Mouse (Mus musculus) c-Kit-positive CD71-positive TER-119-negative erythroid progenitor cells, embryonic 14.5 days (primary cell): ENCODE data around the gene Ncoa3.
A peak's percentile ranks its signal among the peaks of the same experiment; 100 is the strongest.

Source experiments
- DNase-seq: peaks from one replicate; pipeline ENCODE4 v3.0.0-alpha.2; 2013; ENCODE audit warnings: low read depth

Ncoa3 gene

GRCm38 (mm10) chr2:166079231-166079630, 86.8 kb downstream of the Ncoa3 start:
- DNase-seq: no peak

- DNase-seq: peak; percentile 72
These were observed 87.8 kb downstream of the Ncoa3 start for GRCm38 (mm10) chr2:166079961-166080885.

DNA sequence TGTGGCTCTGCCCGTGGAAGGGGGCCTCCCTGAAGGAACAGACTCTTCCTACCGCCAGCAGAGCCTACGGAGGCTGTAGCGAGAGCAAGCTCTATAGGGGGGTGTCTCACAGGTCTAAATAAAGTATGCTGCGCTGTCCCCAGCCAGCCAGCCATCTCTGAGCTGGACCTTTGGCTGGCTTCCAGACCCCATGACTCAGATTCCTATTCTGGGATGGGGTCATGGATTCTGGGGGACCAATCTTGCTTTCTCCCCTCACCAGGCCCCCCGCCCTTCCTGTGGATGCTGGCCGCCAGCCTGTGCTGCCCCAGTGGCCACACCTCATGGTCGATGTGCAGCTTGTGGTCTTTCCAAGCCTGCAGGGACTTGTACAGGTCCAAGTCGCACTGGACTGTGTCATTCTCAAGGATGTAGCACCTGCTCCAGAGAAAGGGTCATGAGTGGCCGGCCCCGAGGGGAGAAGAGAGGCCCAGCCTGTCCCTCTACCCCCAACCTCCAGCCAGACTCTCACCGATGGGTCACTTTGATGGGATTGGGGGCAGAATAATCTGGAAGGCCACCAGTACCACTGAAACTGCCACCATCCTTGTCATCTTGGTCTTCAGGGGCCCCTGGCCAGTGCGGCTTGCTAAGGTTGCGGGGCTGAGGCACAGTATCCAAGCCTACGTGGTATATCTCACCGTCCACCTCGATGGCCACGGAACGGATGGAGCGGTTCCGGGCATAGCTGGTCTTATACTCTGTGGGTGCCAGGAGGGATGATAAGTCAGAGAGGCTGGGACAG, 88.7 kb downstream of the Ncoa3 start:
- no peak for DNase-seq

DNA sequence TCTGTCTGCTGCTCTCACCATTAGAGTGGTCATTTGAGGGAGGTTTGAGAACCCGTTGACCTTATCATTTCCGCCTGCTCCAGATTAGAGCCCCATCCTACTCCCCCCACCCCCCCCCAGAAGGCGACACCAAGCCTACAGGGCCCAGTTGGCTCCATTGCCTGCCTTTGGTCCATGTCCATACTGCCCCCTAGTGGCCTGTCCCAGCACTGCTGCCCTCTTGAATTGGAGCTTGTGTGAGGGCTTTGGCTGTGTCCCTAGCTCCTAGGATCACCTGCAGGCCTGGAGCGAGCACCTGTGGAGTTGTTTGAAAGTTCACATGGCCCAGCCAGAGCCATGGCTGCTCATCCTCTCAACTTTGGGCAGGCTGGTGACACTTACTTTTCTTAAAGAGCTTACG, 89.8 kb downstream of the Ncoa3 start:
- DNase-seq: peak; percentile 65

- no peak for DNase-seq
These were observed 90.2 kb downstream of the Ncoa3 start for GRCm38 (mm10) chr2:166082661-166083060.

GRCm38 (mm10) chr2:166083542-166084031, 91.2 kb downstream of the Ncoa3 start:
- no peak for DNase-seq

DNA sequence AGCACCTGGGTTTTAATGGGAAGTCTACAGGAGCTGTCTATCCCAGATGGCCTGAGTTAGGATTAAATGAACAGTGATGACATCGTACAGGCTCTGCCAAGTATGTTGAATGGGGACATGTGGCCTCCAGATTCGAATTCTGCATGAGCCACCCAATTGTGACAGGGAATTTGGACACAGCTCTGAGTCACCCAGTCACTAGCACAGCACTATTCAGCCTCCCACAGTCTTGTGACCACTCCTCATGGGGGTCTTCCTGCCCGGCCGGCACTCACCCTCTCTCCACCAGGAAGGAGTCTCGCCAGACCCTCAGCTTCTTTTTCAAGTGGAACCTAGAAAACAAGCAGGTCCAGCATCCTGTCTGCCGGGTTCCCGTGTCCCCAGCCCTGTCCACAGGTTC, 91.7 kb downstream of the Ncoa3 start:
- DNase-seq: no peak

DNA sequence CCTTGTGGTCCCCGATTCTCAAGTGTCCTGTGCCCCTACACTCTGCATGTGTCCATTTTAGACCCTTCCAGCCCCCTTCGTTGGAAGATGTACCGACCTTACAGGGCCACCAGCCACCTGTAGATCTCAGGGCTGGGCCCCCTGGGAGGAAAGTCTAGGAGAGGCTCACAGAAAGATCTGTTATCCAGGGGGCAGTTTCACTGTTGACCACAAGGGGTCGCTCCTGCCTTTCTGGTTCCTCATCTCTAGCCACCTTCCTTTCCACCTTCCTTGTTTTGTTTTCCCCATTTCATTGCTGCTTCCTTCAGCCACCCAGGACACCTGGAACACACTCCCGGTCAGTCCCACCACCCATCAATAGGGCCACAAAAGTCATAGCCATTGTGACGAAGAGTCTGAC, 92.5 kb downstream of the Ncoa3 start:
- peak; percentile 19 for DNase-seq

DNA sequence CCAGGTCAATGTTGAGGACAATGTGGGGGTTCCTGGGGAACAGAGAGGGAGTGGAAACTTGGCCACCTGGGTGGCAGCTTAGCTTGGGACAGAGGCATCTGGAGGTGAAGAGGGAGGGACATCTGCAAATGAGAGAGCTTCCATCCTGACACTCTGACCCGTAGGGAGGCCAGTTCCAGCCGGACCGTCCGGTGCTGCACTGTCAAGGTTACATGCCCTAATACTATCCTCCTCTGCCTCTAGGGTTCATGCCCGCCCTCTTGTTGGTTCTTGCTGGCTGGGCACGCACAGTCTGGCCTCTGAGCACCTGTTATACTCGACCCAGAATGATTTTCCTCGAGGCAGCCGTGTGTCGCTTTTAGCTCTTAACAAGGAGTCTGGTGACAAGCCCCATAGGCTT, 93.3 kb downstream of the Ncoa3 start:
- DNase-seq: no peak

GRCm38 (mm10) chr2:166086457-166087233, 94.2 kb downstream of the Ncoa3 start:
- DNase-seq: no peak

DNA sequence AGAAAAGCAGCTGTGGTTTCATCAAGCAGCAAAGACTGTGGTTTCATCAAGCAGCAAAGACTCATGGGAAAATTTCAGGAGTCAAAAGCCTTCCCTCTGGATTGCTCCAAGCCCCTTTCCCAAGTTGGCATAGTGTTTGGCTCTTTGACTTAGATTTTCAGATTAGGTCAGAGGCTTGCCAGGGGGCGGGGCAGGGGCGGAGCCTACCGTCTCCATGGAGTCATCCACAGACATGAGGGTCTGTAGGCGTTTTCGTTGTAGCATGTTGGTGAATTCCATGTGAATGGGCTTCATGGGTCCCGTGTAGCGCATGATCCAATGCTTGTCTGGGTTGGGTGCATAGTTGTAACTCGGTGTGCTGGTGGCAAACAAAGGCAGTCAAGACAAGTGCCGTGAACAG, 96.6 kb downstream of the Ncoa3 start:
- no peak for DNase-seq

DNA sequence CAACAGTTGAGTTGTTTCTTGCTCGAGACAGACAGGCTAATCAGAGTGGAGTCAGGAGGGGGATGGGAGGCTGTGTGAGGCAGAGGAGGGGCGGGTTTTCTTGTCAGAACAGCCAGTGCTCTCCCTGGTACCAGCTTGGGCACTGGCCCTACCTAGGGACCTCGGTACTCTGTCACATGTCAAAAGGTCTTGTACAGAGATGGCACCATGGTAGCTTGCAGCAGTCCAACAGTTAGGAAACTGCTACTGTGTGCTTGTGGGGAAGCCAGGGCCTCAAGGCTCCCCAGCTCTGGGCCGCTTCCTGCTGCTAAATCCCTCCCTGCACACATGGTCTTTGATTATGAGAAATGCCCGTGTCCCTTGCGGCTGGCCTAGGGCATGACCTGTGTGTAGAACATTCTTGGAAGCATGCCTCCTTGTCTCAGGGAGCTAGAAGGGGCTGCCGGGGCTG, 97.7 kb downstream of the Ncoa3 start:
- DNase-seq: no peak

DNA sequence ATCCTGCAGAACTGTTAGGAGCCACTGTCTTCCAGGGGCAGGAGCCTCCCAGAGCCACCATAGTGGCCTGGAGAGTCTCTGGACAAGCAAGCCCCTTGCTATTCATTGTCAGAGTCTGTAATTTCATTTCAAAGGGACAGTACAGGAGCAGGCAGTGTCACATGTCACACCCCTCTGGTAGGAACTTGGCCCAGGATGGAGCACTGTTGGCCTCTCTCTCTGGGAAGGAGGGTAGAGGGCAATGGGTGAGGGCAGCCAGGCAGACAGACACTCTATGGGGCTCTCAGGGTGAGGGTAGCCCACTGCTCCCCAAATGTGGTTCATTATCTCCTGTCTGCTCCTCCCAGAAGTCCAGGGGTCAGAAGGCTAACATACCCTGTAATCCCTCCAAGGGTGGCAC, 99.2 kb downstream of the Ncoa3 start:
- DNase-seq: no peak

GRCm38 (mm10) chr2:166092412-166092811, 100.0 kb downstream of the Ncoa3 start:
- DNase-seq: no peak

DNA sequence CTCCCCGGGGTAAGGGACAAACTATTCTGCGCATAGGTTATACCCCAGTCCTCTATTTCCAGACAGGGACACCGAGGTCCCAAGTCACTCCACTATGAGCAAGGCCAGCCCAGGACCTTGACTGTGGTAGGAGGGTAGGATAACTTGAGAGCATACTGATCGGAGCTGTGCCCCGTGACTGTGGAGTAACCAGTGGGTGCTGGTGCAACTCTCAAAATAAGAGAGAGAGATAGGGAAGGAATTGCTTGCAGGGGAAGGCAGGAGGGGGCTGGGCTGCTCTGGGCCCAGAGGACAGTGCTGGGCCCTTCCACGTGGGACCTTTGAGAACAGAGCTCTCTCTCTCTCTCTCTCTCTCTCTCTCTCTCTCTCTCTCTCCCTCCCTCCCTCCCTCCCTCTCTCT, 103.9 kb downstream of the Ncoa3 start:
- DNase-seq: no peak

- DNase-seq: no peak
These were observed 104.4 kb downstream of the Ncoa3 start for GRCm38 (mm10) chr2:166096834-166097233.

GRCm38 (mm10) chr2:166097443-166098291, 105.2 kb downstream of the Ncoa3 start:
- peak; percentile 17 for DNase-seq

DNA sequence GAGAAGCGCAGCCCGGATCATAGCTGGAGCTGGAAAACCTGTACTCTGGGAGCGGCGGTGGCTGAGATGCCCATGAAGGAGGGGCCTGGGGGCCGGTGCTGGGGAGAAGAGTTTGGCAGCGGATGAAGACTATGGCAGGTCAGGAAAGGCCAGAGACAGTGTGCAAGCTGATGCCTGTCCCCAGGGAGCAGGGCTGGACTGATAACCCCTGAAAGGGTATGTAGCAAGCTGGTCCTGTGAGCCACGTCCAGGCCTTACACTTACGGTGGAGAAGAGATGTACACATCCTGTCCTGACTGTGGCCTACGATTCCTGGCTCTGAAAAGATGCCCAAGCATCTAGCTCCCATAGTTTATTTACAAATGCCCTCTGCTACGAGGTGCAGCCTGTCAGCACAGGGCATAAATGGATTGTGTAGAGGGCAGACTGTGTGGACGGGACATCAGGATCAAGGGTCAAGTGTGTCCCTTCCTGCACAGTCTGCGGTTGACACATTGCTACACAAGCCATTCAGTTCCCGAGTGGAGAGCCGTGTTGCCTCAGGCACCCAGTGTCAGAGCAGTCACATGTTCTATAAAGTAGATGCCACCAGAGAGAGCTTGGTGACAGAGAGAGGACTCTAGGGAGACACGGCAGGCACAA, 106.0 kb downstream of the Ncoa3 start:
- no peak for DNase-seq

- DNase-seq: no peak
These were observed 108.2 kb downstream of the Ncoa3 start for GRCm38 (mm10) chr2:166100309-166101262.
